Mouse (Mus musculus): ENCODE results near the gene Selp. TPM values are rescaled to one million over a fixed set of nuclear protein-coding genes. Genes with fewer than 3 reads are reported as not detected.

Gene Selp
- polyA plus RNA-seq (2015; fragmentation: Nextera tagmentation; extraction: Ambion mirVana): 0.17 and 0.28 TPM in 2 replicates

DNA sequence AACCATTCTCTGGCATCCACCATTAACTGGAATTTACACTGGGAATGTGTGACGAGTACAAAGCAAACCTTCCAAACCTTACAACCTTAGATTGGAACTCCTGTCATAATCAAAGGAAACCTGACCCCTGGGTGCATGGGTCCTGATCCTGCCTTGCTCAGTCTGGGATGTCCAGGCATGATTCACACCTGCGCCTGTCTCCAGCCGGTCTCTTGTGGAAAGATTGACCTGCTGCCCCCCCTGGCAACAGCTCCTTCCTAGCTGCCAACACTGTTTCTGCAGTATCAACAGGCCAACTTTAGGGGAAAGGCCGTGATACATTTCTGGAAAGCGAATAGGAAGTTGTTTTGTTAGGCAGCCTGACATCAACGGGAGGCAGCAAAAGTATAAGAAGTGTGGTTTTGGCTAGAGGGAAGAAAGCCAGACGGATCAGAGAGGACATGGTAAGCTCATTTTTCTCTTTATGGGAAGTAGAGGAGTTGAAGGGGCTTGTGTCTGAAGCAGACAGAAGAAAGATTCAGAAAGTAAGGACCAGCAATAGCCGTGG, at the start of gene Selp:
Selp (plus strand) TSS at position 318 of the 547 bp plus-strand sequence.

GRCm38 (mm10) chr1:164151387-164152088, 36.5 kb downstream of the Selp start, which contains the start of gene F5:
Gene F5, plus strand, starts transcription at chr1:164151838.

Other genes starting within 250 kb of the Selp start
- 11.9 and 17.9 TPM in 2 replicates for gene Scyl3, start 186.2 kb upstream of the Selp start, polyA plus RNA-seq (2015; fragmentation: Nextera tagmentation; extraction: Ambion mirVana)
- gene BC055324, start 120.5 kb upstream of the Selp start, polyA plus RNA-seq (2015; fragmentation: Nextera tagmentation; extraction: Ambion mirVana): 3.5 and 3.7 TPM in 2 replicates
- 10.1 and 12.5 TPM in 2 replicates for gene Mettl18, start 120.4 kb upstream of the Selp start, polyA plus RNA-seq (2015; fragmentation: Nextera tagmentation; extraction: Ambion mirVana)
- gene Sele, start 67.0 kb upstream of the Selp start, polyA plus RNA-seq (2015; fragmentation: Nextera tagmentation; extraction: Ambion mirVana): 0.06 and 0.09 TPM in 2 replicates
- gene Sell, start 53.3 kb upstream of the Selp start, polyA plus RNA-seq (2015; fragmentation: Nextera tagmentation; extraction: Ambion mirVana): 1.6 and 2.5 TPM in 2 replicates
- 1.1 TPM in 2 replicates for gene F5, start 36.6 kb downstream of the Selp start, polyA plus RNA-seq (2015; fragmentation: Nextera tagmentation; extraction: Ambion mirVana)
- gene Slc19a2, start 133.8 kb downstream of the Selp start, polyA plus RNA-seq (2015; fragmentation: Nextera tagmentation; extraction: Ambion mirVana): 7.2 and 12.7 TPM in 2 replicates
- gene Ccdc181, start 160.3 kb downstream of the Selp start, polyA plus RNA-seq (2015; fragmentation: Nextera tagmentation; extraction: Ambion mirVana): 9.3 and 13.1 TPM in 2 replicates
- gene Nme7, start 188.9 kb downstream of the Selp start, polyA plus RNA-seq (2015; fragmentation: Nextera tagmentation; extraction: Ambion mirVana): 29.2 and 32.9 TPM in 2 replicates
- gene Blzf1, start 192.2 kb downstream of the Selp start, polyA plus RNA-seq (2015; fragmentation: Nextera tagmentation; extraction: Ambion mirVana): 21.5 and 31.2 TPM in 2 replicates